Mouse (Mus musculus) midbrain, embryonic 14.5 days (tissue): ENCODE data around the gene Hist1h2bh. TPM values are rescaled to one million over a fixed set of nuclear protein-coding genes. Genes with fewer than 3 reads are reported as not detected.
A peak's percentile ranks its signal among the peaks of the same experiment; 100 is the strongest.

Source experiments
- ATAC-seq: fragments of 200-750 bp; cut with Nextera tagmentation; 2 replicates; pipeline ENCODE4 v1.8.0; 2017; ENCODE audit warnings: moderate number of reproducible peaks, moderate library complexity; ENCODE audit not compliant: low FRiP score, low TSS enrichment
- DNase-seq: peaks from one replicate; pipeline ENCODE4 v3.0.0-alpha.2; 2015
- H3K27ac ChIP-seq: fragments of 300-500 bp; sonication (generic); replicated peaks from 2 replicates; pipeline ENCODE4 v1.5.1; 2014; ENCODE audit warnings: mild to moderate bottlenecking, low read depth, low read length, moderate library complexity
- H3K27me3 ChIP-seq: fragments of 300-500 bp; sonication (generic); 2 replicates; pipeline ENCODE4 v1.6.1; 2014; ENCODE audit warnings: low read length, control low read depth, mixed read lengths; ENCODE audit not compliant: control insufficient read depth, insufficient read depth
- H3K36me3 ChIP-seq: fragments of 300-500 bp; sonication (generic); 2 replicates; pipeline ENCODE4 v1.6.1; 2014; ENCODE audit warnings: low read length, control low read depth; ENCODE audit not compliant: control insufficient read depth, insufficient read depth
- H3K4me1 ChIP-seq: fragments of 300-500 bp; sonication (generic); 2 replicates; pipeline ENCODE4 v1.6.1; 2014; ENCODE audit warnings: mild to moderate bottlenecking, antibody characterized with exemption, low read length, control low read depth; ENCODE audit not compliant: control insufficient read depth, insufficient read depth
- H3K4me2 ChIP-seq: fragments of 300-500 bp; sonication (generic); 2 replicates; pipeline ENCODE4 v1.6.1; 2014; ENCODE audit warnings: mild to moderate bottlenecking, low read length, moderate library complexity
- H3K4me3 ChIP-seq: fragments of 300-500 bp; sonication (generic); replicated peaks from 2 replicates; pipeline ENCODE4 v1.5.1; 2014; ENCODE audit warnings: low read depth, low read length
- H3K9ac ChIP-seq: fragments of 300-500 bp; sonication (generic); replicated peaks from 2 replicates; pipeline ENCODE4 v1.6.1; 2014; ENCODE audit warnings: mild to moderate bottlenecking, low read length, moderate library complexity
- H3K9me3 ChIP-seq: fragments of 300-500 bp; sonication (generic); 2 replicates; pipeline ENCODE4 v1.6.1; 2016; ENCODE audit warnings: low read length, control low read depth, mixed read lengths; ENCODE audit not compliant: control insufficient read depth
- WGBS: fragments of 180-500 bp; shearing (Covaris S2); extraction: QIAGEN DNeasy Blood & Tissue Kit; methylation state at CpG from one replicate; pipeline ENCODE4 v1.1.7; 2014; 5-methylcytosine and 5-hydroxymethylcytosine counted together
- microRNA-seq: library from miRNA; unstranded; fragments of <30 nt; microRNA quantifications from one replicate; pipeline ENCODE4, GENCODE M21; 2016
- polyA plus RNA-seq: library from polyadenylated mRNA; unstranded; fragments of >200 nt; fragmentation: Nextera tagmentation; extraction: Ambion mirVana; gene quantifications from 2 replicates; pipeline ENCODE4 v1.2.1, GENCODE M21; 2014

The Hist1h2bh gene
- polyA plus RNA-seq, 1 experiment from 2014 or later: 0.13 TPM

- 8% methylated on average over 10 of the region's 10 CpGs for WGBS
- Histone ChIP-seq H3K36me3 (no peaks in the 10 kb centered on the region), H3K4me1 (no peaks in the 10 kb centered on the region), H3K27me3 (peaks cover 19% of the 10 kb centered on the region), H3K27ac (no peak overlapping the region), H3K9ac (no peak overlapping the region), H3K9me3 (no peaks in the 10 kb centered on the region), H3K4me2 (peak overlapping the region; percentile 43), H3K4me3 (0 out of 2 replicates have a peak overlapping the region, but pooled peaks have one; percentile 9)
- ATAC-seq (no peak), DNase-seq (no peak)
Measured at GRCm38 (mm10) chr13:23498653-23499052, 44.5 kb downstream of the Hist1h2bh start.

- Histone ChIP-seq H3K9ac (no peak overlapping the region), H3K9me3 (no peaks in the 10 kb centered on the region), H3K4me1 (no peaks in the 10 kb centered on the region), H3K4me2 (peak overlapping the region; percentile 43), H3K27ac (no peak overlapping the region), H3K36me3 (no peaks in the 10 kb centered on the region), H3K27me3 (peaks cover 19% of the 10 kb centered on the region), H3K4me3 (no peak overlapping the region)
- DNase-seq (peak; percentile 34), ATAC-seq (no peak)
- WGBS: 3% methylated on average over 19 of the region's 19 CpGs
Measured at GRCm38 (mm10) chr13:23497656-23498321, 45.4 kb downstream of the Hist1h2bh start.

GRCm38 (mm10) chr13:23495526-23495925 is 47.7 kb downstream of the Hist1h2bh start:
- Histone ChIP-seq H3K4me1 (peaks cover 7% of the 10 kb centered on the region), H3K9me3 (no peaks in the 10 kb centered on the region), H3K4me2 (no peak overlapping the region), H3K36me3 (no peaks in the 10 kb centered on the region), H3K4me3 (no peak overlapping the region), H3K9ac (no peak overlapping the region), H3K27me3 (peaks cover 19% of the 10 kb centered on the region), H3K27ac (no peak overlapping the region)
- 79% methylated on average over 6 of the region's 6 CpGs for WGBS
- ATAC-seq (no peak), DNase-seq (no peak)

- 2% methylated on average over 14 of the region's 14 CpGs for WGBS
- H3K4me2 ChIP-seq: peak overlapping the region; percentile 46
- peak overlapping the region; percentile 20; the same call in 1 of the 2 replicates for H3K4me3 ChIP-seq
- H3K27ac ChIP-seq: no peak overlapping the region
- H3K27me3 ChIP-seq: no peaks in the 10 kb centered on the region
- no peak overlapping the region for H3K9ac ChIP-seq
- no peaks in the 10 kb centered on the region for H3K9me3 ChIP-seq
- no peak for ATAC-seq
- peak; percentile 58 for DNase-seq
- no peaks in the 10 kb centered on the region for H3K36me3 ChIP-seq
- H3K4me1 ChIP-seq: peaks cover 7% of the 10 kb centered on the region
Measured at GRCm38 (mm10) chr13:23491990-23492389, 51.2 kb downstream of the Hist1h2bh start.

Small RNAs within 50 kb of the gene (microRNA-seq; reads per million reads assigned to microRNA genes)
- gene Gm44297 (not detected), gene Gm44359 (not detected), gene Gm44394 (not detected), gene n-TStga1 (0.59 reads per million)

Other genes starting within 250 kb of the Hist1h2bh start
- gene Zfp322a, start 174.2 kb downstream of the Hist1h2bh start, polyA plus RNA-seq: 41.2 and 64.4 TPM in 2 replicates
- 9.3 and 9.9 TPM in 2 replicates for gene Abt1, start 119.5 kb downstream of the Hist1h2bh start, polyA plus RNA-seq
- gene Btn1a1, start 77.5 kb downstream of the Hist1h2bh start, polyA plus RNA-seq: 0.09 TPM in 1 of 2 replicates, not detected in the other
- not detected in 2 replicates for gene Btn2a2, start 54.5 kb downstream of the Hist1h2bh start, polyA plus RNA-seq
- gene Hist1h4h, start 12.3 kb downstream of the Hist1h2bh start, polyA plus RNA-seq: 4.1 and 6.4 TPM in 2 replicates
- 3.4 and 4.6 TPM in 2 replicates for gene Hist1h2af, start 9.5 kb downstream of the Hist1h2bh start, polyA plus RNA-seq
- 0.77 and 1.4 TPM in 2 replicates for gene Hist1h3g, start 8.0 kb downstream of the Hist1h2bh start, polyA plus RNA-seq
- gene Hist1h3f, start 660 bp upstream of the Hist1h2bh start, polyA plus RNA-seq: 0.32 and 0.47 TPM in 2 replicates
- gene Hist1h4f, start 8.3 kb upstream of the Hist1h2bh start, polyA plus RNA-seq: not detected in 2 replicates
- gene Hist1h1d, start 9.9 kb upstream of the Hist1h2bh start, polyA plus RNA-seq: 0.11 and 0.18 TPM in 2 replicates
- 3.1 and 3.8 TPM in 2 replicates for gene Hist1h3e, start 19.0 kb upstream of the Hist1h2bh start, polyA plus RNA-seq
- gene Hist1h2ae, start 27.8 kb upstream of the Hist1h2bh start, polyA plus RNA-seq: 30.2 and 34.0 TPM in 2 replicates
- 1.4 and 2.6 TPM in 2 replicates for gene Hist1h2bg, start 28.0 kb upstream of the Hist1h2bh start, polyA plus RNA-seq
- 1.5 and 2.7 TPM in 2 replicates for gene Hist1h2bf, start 30.8 kb upstream of the Hist1h2bh start, polyA plus RNA-seq
- gene Hist1h2ad, start 31.0 kb upstream of the Hist1h2bh start, polyA plus RNA-seq: 2.1 and 2.2 TPM in 2 replicates
- 1.6 and 2.0 TPM in 2 replicates for gene Hist1h3d, start 32.4 kb upstream of the Hist1h2bh start, polyA plus RNA-seq
- gene Hist1h4d, start 38.2 kb upstream of the Hist1h2bh start, polyA plus RNA-seq: 38.1 and 40.0 TPM in 2 replicates
- 0.72 and 1.4 TPM in 2 replicates for gene Hist1h2be, start 77.7 kb upstream of the Hist1h2bh start, polyA plus RNA-seq
- gene Hist1h1e, start 79.2 kb upstream of the Hist1h2bh start, polyA plus RNA-seq: 4.4 and 8.6 TPM in 2 replicates
- gene Hist1h2ac, start 140.6 kb upstream of the Hist1h2bh start, polyA plus RNA-seq: 0.57 and 0.67 TPM in 2 replicates
- gene Hist1h2bc, start 140.8 kb upstream of the Hist1h2bh start, polyA plus RNA-seq: 13.1 and 17.3 TPM in 2 replicates
- gene Hist1h1t, start 152.4 kb upstream of the Hist1h2bh start, polyA plus RNA-seq: not detected in 2 replicates
- gene Hist1h4c, start 155.1 kb upstream of the Hist1h2bh start, polyA plus RNA-seq: 2.9 and 4.3 TPM in 2 replicates
- 0.77 and 3.9 TPM in 2 replicates for gene Hfe, start 167.5 kb upstream of the Hist1h2bh start, polyA plus RNA-seq
- gene Hist1h1c, start 195.4 kb upstream of the Hist1h2bh start, polyA plus RNA-seq: 5.7 and 9.2 TPM in 2 replicates
- gene Hist1h3c, start 202.2 kb upstream of the Hist1h2bh start, polyA plus RNA-seq: 1.2 TPM in 2 replicates
- 0.51 TPM in 1 of 2 replicates, not detected in the other for gene Hist1h2bb, start 203.3 kb upstream of the Hist1h2bh start, polyA plus RNA-seq
- gene Hist1h2ab, start 207.7 kb upstream of the Hist1h2bh start, polyA plus RNA-seq: 11.3 and 13.5 TPM in 2 replicates
- 3.5 and 4.0 TPM in 2 replicates for gene Hist1h3b, start 208.9 kb upstream of the Hist1h2bh start, polyA plus RNA-seq
- gene Hist1h4b, start 213.6 kb upstream of the Hist1h2bh start, polyA plus RNA-seq: 2.8 and 5.0 TPM in 2 replicates
- gene Hist1h4a, start 217.8 kb upstream of the Hist1h2bh start, polyA plus RNA-seq: 0.47 and 1.1 TPM in 2 replicates
- gene Hist1h3a, start 219.0 kb upstream of the Hist1h2bh start, polyA plus RNA-seq: 2.2 TPM in 2 replicates
- 0.93 TPM in 1 of 2 replicates, not detected in the other for gene Hist1h1a, start 220.3 kb upstream of the Hist1h2bh start, polyA plus RNA-seq
- gene Trim38, start 226.5 kb upstream of the Hist1h2bh start, polyA plus RNA-seq: not detected in 2 replicates